Mouse (Mus musculus) lung, postnatal 0 days (tissue): ENCODE data around the gene Cracr2b.

Source experiments
- CTCF ChIP-seq: IDR thresholded peaks from 2 replicates; pipeline ENCODE4 v1.5.1; 2016; ENCODE audit warnings: antibody characterized with exemption, mild to moderate bottlenecking
- EP300 ChIP-seq: IDR thresholded peaks from 2 replicates; pipeline ENCODE4 v1.6.1; 2016; ENCODE audit warnings: antibody characterized with exemption, mild to moderate bottlenecking, control low read depth

- TF ChIP-seq CTCF (peak; percentile 20; the same call in 1 of the 2 replicates), EP300 (peak; percentile 70)
Observed at GRCm38 (mm10) chr7:141447110-141447991, 13.5 kb upstream of the Cracr2b start, which contains the start of gene Rplp2.
